Mouse (Mus musculus) limb, embryonic 13.5 days (tissue): ENCODE results near the gene Dlgap1. TPM values are rescaled to one million over a fixed set of nuclear protein-coding genes. Genes with fewer than 3 reads are reported as not detected.
A peak's percentile ranks its signal among the peaks of the same experiment; 100 is the strongest.
"Not testable (repeated sequence)": the region's sequence is repeated elsewhere in the genome, so short reads cannot be mapped to it uniquely, and the experiment has no call there.

Source experiments
- ATAC-seq: fragments of 200-750 bp; cut with Nextera tagmentation; 2 replicates; pipeline ENCODE4 v1.8.0; 2017; ENCODE audit warnings: low read depth, moderate number of reproducible peaks, moderate TSS enrichment; ENCODE audit not compliant: low FRiP score
- H3K27ac ChIP-seq: fragments of 300-500 bp; sonication (generic); 2 replicates; pipeline ENCODE4 v1.5.1; 2015; ENCODE audit warnings: inconsistent platforms, mild to moderate bottlenecking, moderate library complexity
- H3K27me3 ChIP-seq: fragments of 300-500 bp; sonication (generic); 2 replicates; pipeline ENCODE4 v1.6.1; 2015; ENCODE audit warnings: mild to moderate bottlenecking, inconsistent platforms
- H3K36me3 ChIP-seq: fragments of 300-500 bp; sonication (generic); 2 replicates; pipeline ENCODE4 v1.6.1; 2015; ENCODE audit warnings: inconsistent platforms, mild to moderate bottlenecking, moderate library complexity
- H3K4me1 ChIP-seq: fragments of 300-500 bp; sonication (generic); 2 replicates; pipeline ENCODE4 v1.6.1; 2015; ENCODE audit warnings: inconsistent platforms
- H3K4me2 ChIP-seq: fragments of 300-500 bp; sonication (generic); replicated peaks from 2 replicates; pipeline ENCODE4 v1.6.1; 2015; ENCODE audit warnings: inconsistent platforms, mild to moderate bottlenecking, moderate library complexity
- H3K4me3 ChIP-seq: fragments of 300-500 bp; sonication (generic); 2 replicates; pipeline ENCODE4 v1.5.1; 2015; ENCODE audit warnings: moderate library complexity, mild to moderate bottlenecking, inconsistent platforms
- H3K9ac ChIP-seq: fragments of 300-500 bp; sonication (generic); 2 replicates; pipeline ENCODE4 v1.6.1; 2015; ENCODE audit warnings: mild to moderate bottlenecking, inconsistent platforms
- H3K9me3 ChIP-seq: fragments of 300-500 bp; sonication (generic); 2 replicates; pipeline ENCODE4 v1.6.1; 2016; ENCODE audit warnings: inconsistent platforms
- WGBS: fragments of 180-500 bp; shearing (Covaris S2); methylation state at CpG from one replicate; pipeline ENCODE4 v1.1.7; 2015; 5-methylcytosine and 5-hydroxymethylcytosine counted together
- polyA plus RNA-seq: library from polyadenylated mRNA; unstranded; fragments of >200 nt; fragmentation: Nextera tagmentation; extraction: Ambion mirVana; gene quantifications from 2 replicates; pipeline ENCODE4 v1.2.1, GENCODE M21; 2015

Gene Dlgap1
- polyA plus RNA-seq, 1 experiment from 2014 or later, result 9.2 TPM

- Histone ChIP-seq H3K27me3 (peaks cover 20% of the 10 kb centered on the region), H3K9ac (no peak overlapping the region), H3K4me1 (no peaks in the 10 kb centered on the region; the same call in 1 of the 2 replicates), H3K27ac (no peak overlapping the region), H3K9me3 (no peaks in the 10 kb centered on the region), H3K36me3 (no peaks in the 10 kb centered on the region), H3K4me3 (no peak overlapping the region), H3K4me2 (no peak overlapping the region)
- no peak for ATAC-seq
- WGBS, result 81% methylated on average over 8 of the region's 8 CpGs
Measured at GRCm38 (mm10) chr17:70823083-70823482, 854.2 kb downstream of the Dlgap1 start.

- H3K9ac ChIP-seq, result no peak overlapping the region
- H3K4me2 ChIP-seq, result no peak overlapping the region
- no peaks in the 10 kb centered on the region for H3K4me1 ChIP-seq
- H3K27ac ChIP-seq, result no peak overlapping the region
- WGBS, result 86% methylated on average over 12 of the region's 12 CpGs
- H3K27me3 ChIP-seq, result no peaks in the 10 kb centered on the region
- H3K36me3 ChIP-seq, result no peaks in the 10 kb centered on the region
- no peak overlapping the region for H3K4me3 ChIP-seq
- ATAC-seq, result no peak
- H3K9me3 ChIP-seq, result no peaks in the 10 kb centered on the region
Measured at GRCm38 (mm10) chr17:70826227-70826626, 857.4 kb downstream of the Dlgap1 start.

- 83% methylated on average over 11 of the region's 11 CpGs for WGBS
- H3K4me3 ChIP-seq, ATAC-seq, H3K9ac ChIP-seq, H3K36me3 ChIP-seq, H3K4me1 ChIP-seq, H3K27me3 ChIP-seq, H3K27ac ChIP-seq, H3K9me3 ChIP-seq, H3K4me2 ChIP-seq: not testable (repeated sequence)
Measured at GRCm38 (mm10) chr17:70827463-70828179, 858.7 kb downstream of the Dlgap1 start.

GRCm38 (mm10) chr17:70828180-70828528, 859.3 kb downstream of the Dlgap1 start:
- Histone ChIP-seq H3K36me3 (no peaks in the 10 kb centered on the region), H3K27me3 (no peaks in the 10 kb centered on the region), H3K9ac (no peak overlapping the region), H3K27ac (no peak overlapping the region), H3K4me3 (no peak overlapping the region), H3K4me2 (no peak overlapping the region), H3K4me1 (no peaks in the 10 kb centered on the region), H3K9me3 (no peaks in the 10 kb centered on the region)
- ATAC-seq, result no peak
- 77% methylated on average over 4 of the region's 4 CpGs for WGBS

- no peak overlapping the region for H3K9ac ChIP-seq
- no peak overlapping the region for H3K4me3 ChIP-seq
- ATAC-seq, result no peak
- H3K27me3 ChIP-seq, result no peaks in the 10 kb centered on the region
- H3K27ac ChIP-seq, result no peak overlapping the region
- no peak overlapping the region for H3K4me2 ChIP-seq
- H3K36me3 ChIP-seq, result no peaks in the 10 kb centered on the region
- H3K9me3 ChIP-seq, result no peaks in the 10 kb centered on the region
- WGBS, result 86% methylated on average over 2 of the region's 2 CpGs
- no peaks in the 10 kb centered on the region for H3K4me1 ChIP-seq
Measured at GRCm38 (mm10) chr17:70828569-70828968, 859.7 kb downstream of the Dlgap1 start.

GRCm38 (mm10) chr17:70829217-70829616, 860.3 kb downstream of the Dlgap1 start:
- Histone ChIP-seq H3K9ac (no peak overlapping the region), H3K4me1 (peaks cover 2% of the 10 kb centered on the region), H3K4me2 (no peak overlapping the region), H3K4me3 (no peak overlapping the region), H3K9me3 (no peaks in the 10 kb centered on the region), H3K27ac (no peak overlapping the region), H3K36me3 (no peaks in the 10 kb centered on the region), H3K27me3 (no peaks in the 10 kb centered on the region)
- no peak for ATAC-seq
- 83% methylated on average over 6 of the region's 6 CpGs for WGBS

GRCm38 (mm10) chr17:70829943-70830715, 861.3 kb downstream of the Dlgap1 start:
- Histone ChIP-seq H3K9ac (no peak overlapping the region), H3K36me3 (no peaks in the 10 kb centered on the region), H3K9me3 (no peaks in the 10 kb centered on the region), H3K4me2 (no peak overlapping the region), H3K27me3 (no peaks in the 10 kb centered on the region), H3K4me1 (peaks cover 11% of the 10 kb centered on the region), H3K4me3 (no peak overlapping the region), H3K27ac (no peak overlapping the region)
- 82% methylated on average over 23 of the region's 23 CpGs for WGBS
- no peak for ATAC-seq

- H3K36me3 ChIP-seq, result peaks cover 3% of the 10 kb centered on the region
- H3K27ac ChIP-seq, result no peak overlapping the region
- no peaks in the 10 kb centered on the region for H3K9me3 ChIP-seq
- H3K9ac ChIP-seq, result no peak overlapping the region
- 65% methylated on average over 4 of the region's 4 CpGs for WGBS
- H3K4me2 ChIP-seq, result no peak overlapping the region
- H3K4me3 ChIP-seq, result no peak overlapping the region
- no peaks in the 10 kb centered on the region for H3K27me3 ChIP-seq
- H3K4me1 ChIP-seq, result peaks cover 14% of the 10 kb centered on the region
- no peak for ATAC-seq
Measured at GRCm38 (mm10) chr17:70831591-70831990, 862.7 kb downstream of the Dlgap1 start.

GRCm38 (mm10) chr17:70832544-70832943, 863.7 kb downstream of the Dlgap1 start:
- no peaks in the 10 kb centered on the region for H3K27me3 ChIP-seq
- H3K4me2 ChIP-seq, result no peak overlapping the region
- H3K4me3 ChIP-seq, result no peak overlapping the region
- H3K9me3 ChIP-seq, result no peaks in the 10 kb centered on the region
- ATAC-seq, result no peak
- H3K36me3 ChIP-seq, result peaks cover 7% of the 10 kb centered on the region
- H3K9ac ChIP-seq, result no peak overlapping the region
- H3K27ac ChIP-seq, result no peak overlapping the region
- WGBS, result 91% methylated on average over 9 of the region's 9 CpGs
- H3K4me1 ChIP-seq, result peaks cover 14% of the 10 kb centered on the region

- ATAC-seq, result no peak
- Histone ChIP-seq H3K9me3 (no peaks in the 10 kb centered on the region), H3K9ac (peak overlapping the region; percentile 55; the same call in 1 of the 2 replicates), H3K4me1 (peaks cover 14% of the 10 kb centered on the region), H3K36me3 (peaks cover 18% of the 10 kb centered on the region), H3K27ac (no peak overlapping the region), H3K4me3 (peak overlapping the region; percentile 42), H3K4me2 (peak overlapping the region; percentile 78), H3K27me3 (no peaks in the 10 kb centered on the region)
- under 1% methylated on average over 29 of the region's 29 CpGs for WGBS
Measured at GRCm38 (mm10) chr17:70834430-70834965, 865.6 kb downstream of the Dlgap1 start.

GRCm38 (mm10) chr17:70835071-70835790, 866.4 kb downstream of the Dlgap1 start:
- Histone ChIP-seq H3K4me1 (peaks cover 14% of the 10 kb centered on the region), H3K9ac (peak overlapping the region; percentile 55; the same call in 1 of the 2 replicates), H3K4me3 (peak overlapping the region; percentile 42), H3K9me3 (no peaks in the 10 kb centered on the region), H3K27ac (no peak overlapping the region), H3K4me2 (peak overlapping the region; percentile 78), H3K27me3 (no peaks in the 10 kb centered on the region), H3K36me3 (peaks cover 24% of the 10 kb centered on the region)
- 2% methylated on average over 10 of the region's 10 CpGs for WGBS
- ATAC-seq, result no peak

- no peak overlapping the region for H3K4me3 ChIP-seq
Measured at GRCm38 (mm10) chr17:70836820-70837219, 867.9 kb downstream of the Dlgap1 start.

More at GRCm38 (mm10) chr17:70836820-70837219, 867.9 kb downstream of the Dlgap1 start:
- 71% methylated on average over 7 of the region's 7 CpGs for WGBS
- no peak for ATAC-seq
- H3K27ac ChIP-seq, result no peak overlapping the region
- H3K9me3 ChIP-seq, result no peaks in the 10 kb centered on the region
- H3K4me1 ChIP-seq, result peaks cover 14% of the 10 kb centered on the region
- peaks cover 35% of the 10 kb centered on the region for H3K36me3 ChIP-seq
- H3K27me3 ChIP-seq, result no peaks in the 10 kb centered on the region
- no peak overlapping the region for H3K9ac ChIP-seq
- H3K4me2 ChIP-seq, result no peak overlapping the region
